Mouse (Mus musculus) heart, embryonic 16.5 days (tissue): ENCODE measurements around the gene Mettl27. TPM values are rescaled to one million over a fixed set of nuclear protein-coding genes. Genes with fewer than 3 reads are reported as not detected.

Experiments
- ATAC-seq: fragments of 200-750 bp; cut with Nextera tagmentation; replicated peaks from 2 replicates; pipeline ENCODE4 v1.8.0; 2017; ENCODE audit warnings: moderate number of reproducible peaks; ENCODE audit not compliant: insufficient read depth, low FRiP score; ENCODE audit errors: extremely low read depth
- H3K27ac ChIP-seq: fragments of 300-500 bp; sonication (generic); 2 replicates; pipeline ENCODE4 v1.5.1; 2014; ENCODE audit warnings: mild to moderate bottlenecking, low read length, control low read depth, moderate library complexity
- H3K27me3 ChIP-seq: fragments of 300-500 bp; sonication (generic); 2 replicates; pipeline ENCODE4 v1.6.1; 2014; ENCODE audit warnings: low read length, mixed read lengths; ENCODE audit not compliant: control insufficient read depth, insufficient read depth
- H3K36me3 ChIP-seq: fragments of 300-500 bp; sonication (generic); 2 replicates; pipeline ENCODE4 v1.6.1; 2014; ENCODE audit not compliant: control insufficient read depth, insufficient read depth
- H3K4me1 ChIP-seq: fragments of 300-500 bp; sonication (generic); 2 replicates; pipeline ENCODE4 v1.6.1; 2014; ENCODE audit warnings: low read length, mixed read lengths; ENCODE audit not compliant: control insufficient read depth, insufficient read depth
- H3K4me2 ChIP-seq: fragments of 300-500 bp; sonication (generic); 2 replicates; pipeline ENCODE4 v1.6.1; 2014; ENCODE audit warnings: low read depth, mild to moderate bottlenecking, control low read depth, low read length
- H3K4me3 ChIP-seq: fragments of 300-500 bp; sonication (generic); 2 replicates; pipeline ENCODE4 v1.5.1; 2014; ENCODE audit warnings: mild to moderate bottlenecking, control low read depth, low read length
- H3K9ac ChIP-seq: fragments of 300-500 bp; sonication (generic); 2 replicates; pipeline ENCODE4 v1.6.1; 2014; ENCODE audit warnings: low read length, control low read depth
- H3K9me3 ChIP-seq: fragments of 300-500 bp; sonication (generic); replicated peaks from 2 replicates; pipeline ENCODE4 v1.6.1; 2016; ENCODE audit warnings: low read length; ENCODE audit not compliant: control insufficient read depth
- WGBS: fragments of 180-500 bp; shearing (Covaris S2); extraction: QIAGEN DNeasy Blood & Tissue Kit; methylation state at CpG from one replicate; pipeline ENCODE4 v1.1.7; 2014; 5-methylcytosine and 5-hydroxymethylcytosine counted together
- polyA plus RNA-seq: library from polyadenylated mRNA; unstranded; fragments of >200 nt; fragmentation: Nextera tagmentation; extraction: Ambion mirVana; gene quantifications from 2 replicates; pipeline ENCODE4 v1.2.1, GENCODE M21; 2015

Mettl27 gene
- polyA plus RNA-seq, 1 experiment from 2014 or later, result 9.1 TPM

- no peak for ATAC-seq
- H3K27ac ChIP-seq, result no peak overlapping the region
- H3K4me2 ChIP-seq, result no peak overlapping the region
- H3K4me3 ChIP-seq, result no peak overlapping the region
- no peaks in the 10 kb centered on the region for H3K9me3 ChIP-seq
- 0 out of 2 replicates have a peak, but pooled peaks cover 3% of the 10 kb centered on the region for H3K4me1 ChIP-seq
- no peaks in the 10 kb centered on the region for H3K36me3 ChIP-seq
- 68% methylated on average over 20 of the region's 20 CpGs for WGBS
- peaks cover 2% of the 10 kb centered on the region; the same call in 1 of the 2 replicates for H3K27me3 ChIP-seq
- H3K9ac ChIP-seq, result no peak overlapping the region
Observed at GRCm38 (mm10) chr5:134967164-134967944, 35.2 kb downstream of the Mettl27 start.

DNA sequence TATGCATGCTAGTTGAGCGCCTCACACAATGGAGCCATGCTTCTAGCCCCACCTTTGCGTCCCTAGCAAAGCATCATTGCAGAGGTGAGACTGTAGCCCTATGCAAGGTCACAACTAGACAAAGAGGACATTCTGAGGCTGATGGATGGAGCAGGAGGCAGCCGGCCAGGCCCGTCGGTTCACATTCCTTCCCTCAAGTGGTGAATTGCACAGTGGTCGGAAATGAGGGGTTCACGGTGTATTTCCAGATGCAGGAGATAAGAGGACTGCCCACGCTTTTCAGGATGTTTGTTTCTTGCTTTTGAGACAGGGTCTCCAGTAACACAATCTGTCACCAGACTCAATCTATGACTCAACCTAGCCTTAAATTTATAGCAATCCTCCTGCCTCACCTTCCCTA lies 38.5 kb downstream of the Mettl27 start:
- H3K27ac ChIP-seq, result no peak overlapping the region
- no peak for ATAC-seq
- no peaks in the 10 kb centered on the region for H3K36me3 ChIP-seq
- H3K4me1 ChIP-seq, result peaks cover 2% of the 10 kb centered on the region; the same call in 1 of the 2 replicates
- H3K9me3 ChIP-seq, result no peaks in the 10 kb centered on the region
- H3K4me2 ChIP-seq, result no peak overlapping the region
- no peak overlapping the region for H3K4me3 ChIP-seq
- WGBS, result 39% methylated on average over 8 of the region's 8 CpGs
- peaks cover 2% of the 10 kb centered on the region; the same call in 1 of the 2 replicates for H3K27me3 ChIP-seq
- H3K9ac ChIP-seq, result no peak overlapping the region

DNA sequence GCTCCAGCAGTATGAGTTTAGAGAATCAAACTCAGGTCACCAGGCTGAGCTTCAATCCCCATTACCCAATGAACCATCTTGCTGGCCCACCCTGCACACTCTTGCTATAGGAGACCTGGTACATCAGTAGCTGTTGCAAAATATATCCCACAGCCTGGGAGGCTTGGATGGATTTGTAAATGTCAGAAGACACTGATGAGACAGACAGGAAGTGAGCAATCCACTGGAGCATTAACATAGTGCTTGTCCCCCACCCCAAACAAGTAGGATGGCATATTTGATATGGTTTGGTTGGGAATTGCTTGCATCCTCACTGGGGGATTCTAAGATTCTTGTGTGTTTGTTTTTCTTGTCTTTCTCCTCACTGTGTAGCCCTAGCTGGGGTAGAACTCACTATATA lies 40.9 kb downstream of the Mettl27 start:
- no peak overlapping the region for H3K27ac ChIP-seq
- no peak for ATAC-seq

GRCm38 (mm10) chr5:134973526-134973925 lies 41.4 kb downstream of the Mettl27 start:
- Histone ChIP-seq H3K27me3 (no peaks in the 10 kb centered on the region; the same call in 1 of the 2 replicates), H3K36me3 (no peaks in the 10 kb centered on the region), H3K4me3 (no peak overlapping the region), H3K9ac (no peak overlapping the region), H3K4me1 (no peaks in the 10 kb centered on the region; the same call in 1 of the 2 replicates), H3K9me3 (no peaks in the 10 kb centered on the region), H3K27ac (no peak overlapping the region), H3K4me2 (no peak overlapping the region)
- 77% methylated on average over 7 of the region's 7 CpGs for WGBS
- no peak for ATAC-seq

More for the DNA sequence above, 40.9 kb downstream of the Mettl27 start:
- no peaks in the 10 kb centered on the region for H3K9me3 ChIP-seq
- H3K4me3 ChIP-seq, result no peak overlapping the region
- no peak overlapping the region for H3K4me2 ChIP-seq
- no peaks in the 10 kb centered on the region; the same call in 1 of the 2 replicates for H3K27me3 ChIP-seq
- H3K4me1 ChIP-seq, result no peaks in the 10 kb centered on the region; the same call in 1 of the 2 replicates
- H3K36me3 ChIP-seq, result no peaks in the 10 kb centered on the region
- H3K9ac ChIP-seq, result no peak overlapping the region

DNA sequence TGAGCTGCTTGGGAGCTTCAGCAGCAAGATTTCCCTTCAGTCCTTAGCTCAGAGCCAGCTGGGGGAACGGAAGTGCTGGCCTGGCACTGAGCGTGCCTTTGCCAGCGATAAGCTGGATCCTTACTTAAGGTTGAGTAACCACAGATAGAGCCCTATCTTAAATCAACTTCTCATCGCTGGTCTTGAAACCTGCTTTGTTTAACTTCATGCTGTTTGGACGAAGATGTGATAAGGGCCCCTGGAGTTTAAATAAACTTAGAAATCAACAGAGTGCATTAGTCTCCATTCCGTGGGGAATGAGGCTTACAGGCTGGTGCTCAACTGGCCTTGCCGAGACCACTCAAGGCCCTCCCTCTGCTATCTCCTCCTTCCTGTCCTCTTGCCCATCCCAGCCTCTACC lies 42.1 kb downstream of the Mettl27 start:
- no peaks in the 10 kb centered on the region; the same call in 1 of the 2 replicates for H3K4me1 ChIP-seq
- peak; percentile 52; the same call in 1 of the 2 replicates for ATAC-seq
- no peaks in the 10 kb centered on the region for H3K9me3 ChIP-seq
- H3K27ac ChIP-seq, result no peak overlapping the region
- no peaks in the 10 kb centered on the region for H3K36me3 ChIP-seq
- no peak overlapping the region for H3K4me3 ChIP-seq
- no peak overlapping the region for H3K4me2 ChIP-seq
- WGBS, result 11% methylated on average over 7 of the region's 7 CpGs
- H3K9ac ChIP-seq, result no peak overlapping the region
- no peaks in the 10 kb centered on the region; the same call in 1 of the 2 replicates for H3K27me3 ChIP-seq

GRCm38 (mm10) chr5:134974921-134975320 lies 42.8 kb downstream of the Mettl27 start:
- 44% methylated on average over 2 of the region's 2 CpGs for WGBS
- Histone ChIP-seq H3K9me3 (no peaks in the 10 kb centered on the region), H3K27me3 (no peaks in the 10 kb centered on the region; the same call in 1 of the 2 replicates), H3K4me1 (no peaks in the 10 kb centered on the region; the same call in 1 of the 2 replicates), H3K4me3 (no peak overlapping the region), H3K9ac (no peak overlapping the region), H3K36me3 (no peaks in the 10 kb centered on the region), H3K27ac (no peak overlapping the region), H3K4me2 (no peak overlapping the region)
- no peak for ATAC-seq

DNA sequence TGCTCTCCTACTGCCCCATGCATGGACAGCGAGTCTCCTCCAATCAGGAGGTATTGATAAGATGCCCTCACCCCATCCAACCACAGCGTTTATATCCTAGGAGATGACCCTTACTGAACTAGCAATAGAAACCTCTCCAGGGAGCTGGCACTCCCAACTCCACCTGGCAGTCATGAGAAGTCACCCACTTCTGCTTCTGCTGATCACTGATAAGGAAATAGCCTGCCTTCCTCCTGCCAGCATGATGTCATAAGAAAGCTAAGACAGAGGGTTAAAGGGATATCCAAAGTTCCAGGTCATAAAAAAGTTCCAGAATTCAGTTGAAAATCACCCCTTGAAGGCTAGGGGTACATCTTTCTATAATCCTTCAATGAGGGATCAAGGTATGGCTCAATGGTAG lies 44.0 kb downstream of the Mettl27 start:
- no peaks in the 10 kb centered on the region; the same call in 1 of the 2 replicates for H3K4me1 ChIP-seq
- H3K36me3 ChIP-seq, result no peaks in the 10 kb centered on the region
- no peaks in the 10 kb centered on the region for H3K9me3 ChIP-seq
- no peak for ATAC-seq
- H3K4me2 ChIP-seq, result no peak overlapping the region
- WGBS, result 58% methylated on average over 2 of the region's 2 CpGs
- no peaks in the 10 kb centered on the region; the same call in 1 of the 2 replicates for H3K27me3 ChIP-seq
- H3K9ac ChIP-seq, result no peak overlapping the region
- H3K27ac ChIP-seq, result no peak overlapping the region
- H3K4me3 ChIP-seq, result no peak overlapping the region

DNA sequence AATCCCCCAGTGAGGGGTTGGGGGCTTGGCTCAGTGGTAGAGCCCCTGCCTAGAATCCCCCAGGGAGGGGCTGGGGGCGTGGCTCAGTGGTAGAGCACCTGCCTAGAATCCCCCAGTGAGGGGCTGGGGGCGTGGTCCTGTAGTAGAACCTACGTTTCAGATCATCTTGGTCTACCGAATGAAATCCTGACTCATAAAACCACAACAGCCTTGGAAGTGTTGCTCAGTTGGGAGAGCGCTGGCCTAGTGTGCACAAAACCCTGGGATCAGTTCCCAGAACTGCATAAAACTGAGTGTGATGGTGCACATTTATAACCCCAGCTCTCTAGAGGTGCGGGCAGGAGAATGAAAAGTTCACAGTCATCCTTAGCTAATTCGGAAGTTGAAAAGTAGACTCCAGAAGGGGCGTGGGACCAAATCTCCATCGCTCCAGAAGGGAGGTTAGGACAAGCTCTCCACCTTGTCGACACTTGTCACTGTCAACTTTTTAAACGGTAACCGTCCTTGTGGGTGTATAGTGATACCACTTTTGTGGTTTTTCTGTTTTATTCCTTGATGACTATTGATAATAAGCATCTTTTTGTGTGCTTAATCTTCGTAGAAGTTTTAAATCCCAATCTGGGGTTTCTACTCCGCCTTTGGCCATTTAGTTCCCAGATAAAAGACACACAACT lies 44.5 kb downstream of the Mettl27 start:
- Histone ChIP-seq H3K4me2 (no peak overlapping the region), H3K9me3 (no peaks in the 10 kb centered on the region), H3K36me3 (no peaks in the 10 kb centered on the region), H3K9ac (no peak overlapping the region), H3K4me3 (no peak overlapping the region), H3K4me1 (no peaks in the 10 kb centered on the region; the same call in 1 of the 2 replicates), H3K27ac (no peak overlapping the region), H3K27me3 (no peaks in the 10 kb centered on the region; the same call in 1 of the 2 replicates)
- 72% methylated on average over 14 of the region's 14 CpGs for WGBS
- no peak for ATAC-seq

- Histone ChIP-seq H3K27ac (no peak overlapping the region), H3K4me3 (no peak overlapping the region), H3K4me1 (no peaks in the 10 kb centered on the region; the same call in 1 of the 2 replicates), H3K4me2 (no peak overlapping the region), H3K9me3 (no peaks in the 10 kb centered on the region), H3K36me3 (no peaks in the 10 kb centered on the region), H3K9ac (no peak overlapping the region), H3K27me3 (no peaks in the 10 kb centered on the region; the same call in 1 of the 2 replicates)
- WGBS, result 48% methylated on average over 4 of the region's 4 CpGs
- no peak for ATAC-seq
Observed at GRCm38 (mm10) chr5:134977837-134978236, 45.7 kb downstream of the Mettl27 start.
